Mouse (Mus musculus) layer of hippocampus, postnatal 36 days (tissue): ENCODE measurements around the gene Hist1h2bq. TPM values are rescaled to one million over a fixed set of nuclear protein-coding genes. Genes with fewer than 3 reads are reported as not detected.

ENCODE experiments used
- DNase-seq, 2 experiments: peaks; one replicate each; pipeline ENCODE4 v3.0.0; 2022
- microRNA-seq, 2 experiments: library from miRNA; unstranded; fragments of <30 nt; microRNA quantifications; one replicate each; pipeline ENCODE4 v1.2.0; 2021
- total RNA-seq, 2 experiments: library from RNA; stranded (reverse); gene quantifications; 2 replicates each; pipeline ENCODE4 v1.2.3; 2021

Hist1h2bq gene
- total RNA-seq, 2 experiments from 2014 or later, result 49.4 to 52.0 TPM

- DNase-seq, result no peak
Observed at GRCm38 (mm10) chr13:21787760-21788593, 22.0 kb downstream of the Hist1h2bq start.

- DNase-seq, result peak; percentile 81 to 87
Observed at GRCm38 (mm10) chr13:21786899-21787629, 22.9 kb downstream of the Hist1h2bq start, which contains the start of the genes Hist1h2an and Hist1h2bp. TSS of gene Hist1h2an (minus strand) at chr13:21787218. TSS of gene Hist1h2bp (plus strand) at chr13:21787461.

- no peak for DNase-seq
Observed at GRCm38 (mm10) chr13:21786189-21786898, 23.7 kb downstream of the Hist1h2bq start.

- no peak for DNase-seq
Observed at GRCm38 (mm10) chr13:21784311-21784710, 25.7 kb downstream of the Hist1h2bq start.

- no peak for DNase-seq
Observed at GRCm38 (mm10) chr13:21783734-21784161, 26.2 kb downstream of the Hist1h2bq start.

- peak in 1 of 2 experiments; percentile 53 for DNase-seq
Observed at GRCm38 (mm10) chr13:21783255-21783617, 26.8 kb downstream of the Hist1h2bq start, which contains the start of gene Hist1h3i. TSS of gene Hist1h3i (minus strand) at chr13:21783370.

- DNase-seq, result peak in 1 of 2 experiments; percentile 58
Observed at GRCm38 (mm10) chr13:21782361-21783254, 27.4 kb downstream of the Hist1h2bq start.

- no peak for DNase-seq
Observed at GRCm38 (mm10) chr13:21781639-21782038, 28.4 kb downstream of the Hist1h2bq start.

GRCm38 (mm10) chr13:21781021-21781555 is 28.9 kb downstream of the Hist1h2bq start:
- DNase-seq, result no peak

GRCm38 (mm10) chr13:21779767-21780731 is 29.9 kb downstream of the Hist1h2bq start, which contains the start of gene Hist1h1b:
TSS of gene Hist1h1b (minus strand) at chr13:21780625.
- DNase-seq, result peak; percentile 32 to 34

- DNase-seq, result peak; percentile 43 to 48
Observed at GRCm38 (mm10) chr13:21778814-21779766, 30.9 kb downstream of the Hist1h2bq start.

Small RNA genes within 50 kb of the gene (microRNA-seq; reads per million reads assigned to microRNA genes)
- gene Gm19658 (0 reads per million in 2 experiments), gene Gm44346 (0 reads per million in 2 experiments), gene Gm44466 (0 reads per million in 2 experiments)

Other genes starting within 250 kb of the Hist1h2bq start
- not detected for gene Olfr1364, start 228.4 kb downstream of the Hist1h2bq start, total RNA-seq
- gene Olfr1362, start 196.2 kb downstream of the Hist1h2bq start, total RNA-seq, result not detected
- gene Olfr11, start 167.7 kb downstream of the Hist1h2bq start, total RNA-seq, result not detected
- not detected for gene Olfr1361, start 146.8 kb downstream of the Hist1h2bq start, total RNA-seq
- not detected for gene Olfr1360, start 132.8 kb downstream of the Hist1h2bq start, total RNA-seq
- not detected for gene Olfr1359, start 112.1 kb downstream of the Hist1h2bq start, total RNA-seq
- 10 to 100 TPM; 20.4 to 37.0 TPM for gene Hist1h2bl, start 94.1 kb downstream of the Hist1h2bq start, total RNA-seq
- gene Hist1h2ai, start 93.8 kb downstream of the Hist1h2bq start, total RNA-seq, result 10 to 100 TPM; 37.8 to 44.6 TPM
- gene Hist1h3h, start 92.5 kb downstream of the Hist1h2bq start, total RNA-seq, result 10 to 100 TPM; 57.9 to 69.3 TPM
- gene Hist1h2bm, start 88.2 kb downstream of the Hist1h2bq start, total RNA-seq, result 1 to 10 TPM; 4.3 to 6.2 TPM
- gene Hist1h4j, start 75.1 kb downstream of the Hist1h2bq start, total RNA-seq, result 10 to 100 TPM; 15.7 to 17.9 TPM
- 100 to 1,000 TPM; 266 to 292 TPM for gene Hist1h4k, start 59.7 kb downstream of the Hist1h2bq start, total RNA-seq
- gene Hist1h2ak, start 56.4 kb downstream of the Hist1h2bq start, total RNA-seq, result 10 to 100 TPM; 13.2 to 18.7 TPM
- 10 to 100 TPM in 1 of 2 experiments, 1 to 10 TPM in 1; 5.4 to 10.8 TPM for gene Hist1h2bn, start 56.1 kb downstream of the Hist1h2bq start, total RNA-seq
- 1 to 10 TPM; 6.4 to 8.5 TPM for gene Hist1h1b, start 29.6 kb downstream of the Hist1h2bq start, total RNA-seq
- gene Hist1h3i, start 26.8 kb downstream of the Hist1h2bq start, total RNA-seq, result 10 to 100 TPM; 56.6 to 72.6 TPM
- 1 to 10 TPM in 1 of 2 experiments, not detected in 1; 2.6 TPM for gene Hist1h2an, start 23.0 kb downstream of the Hist1h2bq start, total RNA-seq
- gene Hist1h2bp, start 22.7 kb downstream of the Hist1h2bq start, total RNA-seq, result 10 to 100 TPM in 1 of 2 experiments, 1 to 10 TPM in 1; 7.8 to 11.4 TPM
- gene Hist1h2ao, start 268 bp upstream of the Hist1h2bq start, total RNA-seq, result 10 to 100 TPM in 1 of 2 experiments, not detected in 1; 19.5 TPM
- gene Hist1h4m, start 1.5 kb upstream of the Hist1h2bq start, total RNA-seq, result 100 to 1,000 TPM; 229 to 282 TPM
- gene Hist1h4n, start 22.0 kb upstream of the Hist1h2bq start, total RNA-seq, result 10 to 100 TPM; 29.3 to 57.3 TPM
- gene Hist1h2ap, start 23.3 kb upstream of the Hist1h2bq start, total RNA-seq, result 10 to 100 TPM; 34.7 to 45.0 TPM
- 10 to 100 TPM; 49.6 to 51.2 TPM for gene Hist1h2br, start 23.5 kb upstream of the Hist1h2bq start, total RNA-seq
- 1 to 10 TPM; 2.6 to 5.2 TPM for gene Zfp184, start 134.9 kb upstream of the Hist1h2bq start, total RNA-seq
- not detected for gene Pom121l2, start 171.0 kb upstream of the Hist1h2bq start, total RNA-seq
- under 1 TPM; 0.25 to 0.42 TPM for gene Prss16, start 199.5 kb upstream of the Hist1h2bq start, total RNA-seq
- 10 to 100 TPM; 11.4 to 25.4 TPM for gene Hist1h2ah, start 225.4 kb upstream of the Hist1h2bq start, total RNA-seq
- 10 to 100 TPM; 30.5 to 35.2 TPM for gene Hist1h2bk, start 225.7 kb upstream of the Hist1h2bq start, total RNA-seq
- gene Hist1h4i, start 231.2 kb upstream of the Hist1h2bq start, total RNA-seq, result 10 to 100 TPM; 72.6 to 72.8 TPM
- 10 to 100 TPM; 13.7 to 21.6 TPM for gene Hist1h2ag, start 232.7 kb upstream of the Hist1h2bq start, total RNA-seq
- gene Hist1h2bj, start 233.0 kb upstream of the Hist1h2bq start, total RNA-seq, result 10 to 100 TPM; 12.5 to 16.9 TPM